Mouse (Mus musculus) thymus, postnatal 36 days (tissue): Measurements from ENCODE around the gene Rsl1d1.
A peak's percentile ranks its signal among the peaks of the same experiment; 100 is the strongest.

Experiments
- DNase-seq, 2 experiments: peaks; one replicate each; pipeline ENCODE4 v3.0.0; 2022; ENCODE audit warnings: mixed read lengths in 2 of 2

The Rsl1d1 gene

GRCm38 (mm10) chr16:11202571-11203554 lies at the start of gene Rsl1d1:
Gene Rsl1d1 (minus strand): TSS chr16:11203331.
- DNase-seq = peak; percentile 87 to 90

DNA sequence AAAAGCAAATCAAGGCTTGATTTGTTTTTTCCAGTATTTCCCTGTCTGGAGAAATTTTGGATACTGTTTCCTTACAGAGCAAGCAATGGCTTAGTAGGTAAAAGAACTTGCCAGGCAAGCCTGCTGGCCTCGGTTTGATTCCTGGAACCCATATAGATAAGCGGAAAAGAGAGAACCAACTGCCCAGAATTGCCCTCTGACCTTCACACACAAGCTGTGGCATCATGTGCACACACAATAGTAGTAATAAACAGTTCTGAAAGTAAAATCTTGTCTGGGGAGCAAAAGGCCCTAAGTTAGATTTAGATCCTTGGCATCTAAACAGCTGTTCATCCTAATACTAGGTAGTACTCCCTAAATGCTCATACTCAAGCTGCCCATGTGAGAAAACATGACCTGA lies 44.7 kb upstream of the Rsl1d1 start:
- DNase-seq = no peak

DNA sequence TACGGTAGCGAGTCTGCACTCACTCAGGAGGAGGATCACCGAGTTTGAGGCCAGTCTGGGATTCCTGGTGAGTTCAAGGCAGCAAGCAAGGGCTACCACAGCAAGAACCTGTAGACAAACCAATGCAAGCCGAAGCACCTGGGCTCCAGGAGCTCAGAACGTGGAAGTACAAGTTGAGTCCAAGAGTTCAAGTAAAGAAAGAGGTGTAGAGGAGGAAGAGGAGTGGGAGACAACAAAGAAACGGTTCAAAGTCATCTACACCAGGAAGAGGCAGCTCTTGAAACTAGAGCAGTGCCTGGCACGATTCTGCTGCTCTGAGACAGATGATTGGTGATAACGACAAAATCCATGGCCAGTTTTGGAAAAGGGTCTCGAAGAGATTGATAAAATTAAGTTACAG lies 42.6 kb upstream of the Rsl1d1 start:
- DNase-seq = no peak

DNA sequence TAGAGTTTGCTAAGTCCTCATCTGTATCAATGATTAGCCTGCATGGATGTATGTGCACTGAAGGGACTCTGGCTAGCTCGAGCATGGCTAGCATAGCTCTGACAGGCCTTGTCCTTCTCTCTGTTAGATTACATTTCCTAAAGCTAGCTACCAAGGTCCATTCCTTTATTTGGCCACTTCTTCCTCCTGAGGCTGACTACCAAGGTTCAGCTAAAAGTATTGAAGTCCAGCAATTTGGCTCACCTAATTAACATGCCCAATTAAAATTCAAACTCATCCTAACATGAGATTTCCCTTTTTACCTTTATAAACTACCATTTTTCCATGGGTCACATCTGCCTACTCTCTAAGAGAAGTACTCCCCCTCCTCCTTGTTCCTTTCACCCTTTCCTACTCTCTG lies 39.3 kb upstream of the Rsl1d1 start:
- DNase-seq = no peak

GRCm38 (mm10) chr16:11217801-11218200 lies 14.7 kb upstream of the Rsl1d1 start:
- DNase-seq = no peak

- no peak for DNase-seq
Measured at GRCm38 (mm10) chr16:11203600-11204390, 664 bp upstream of the Rsl1d1 start.

GRCm38 (mm10) chr16:11201740-11202394 lies 1.3 kb downstream of the Rsl1d1 start:
- no peak for DNase-seq

DNA sequence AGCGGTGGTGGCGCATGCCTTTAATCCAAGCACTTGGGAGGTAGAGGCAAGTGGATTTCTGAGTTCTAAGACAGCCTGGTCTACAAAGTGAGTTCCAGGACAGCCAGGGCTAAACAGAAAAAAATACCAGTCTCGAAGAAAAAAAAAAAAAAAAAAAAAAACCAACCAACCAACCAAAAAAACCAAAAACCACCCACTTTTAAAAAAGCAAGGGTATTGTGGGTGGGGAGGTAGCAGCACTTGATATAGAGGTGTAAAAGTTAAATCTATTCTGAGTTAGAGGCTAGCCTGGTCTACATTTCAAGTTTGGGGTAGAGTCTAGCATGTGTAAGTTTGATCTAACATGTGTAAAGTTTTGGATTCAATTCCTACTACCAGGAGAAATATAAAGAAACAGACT lies 2.9 kb downstream of the Rsl1d1 start:
- DNase-seq = no peak

DNA sequence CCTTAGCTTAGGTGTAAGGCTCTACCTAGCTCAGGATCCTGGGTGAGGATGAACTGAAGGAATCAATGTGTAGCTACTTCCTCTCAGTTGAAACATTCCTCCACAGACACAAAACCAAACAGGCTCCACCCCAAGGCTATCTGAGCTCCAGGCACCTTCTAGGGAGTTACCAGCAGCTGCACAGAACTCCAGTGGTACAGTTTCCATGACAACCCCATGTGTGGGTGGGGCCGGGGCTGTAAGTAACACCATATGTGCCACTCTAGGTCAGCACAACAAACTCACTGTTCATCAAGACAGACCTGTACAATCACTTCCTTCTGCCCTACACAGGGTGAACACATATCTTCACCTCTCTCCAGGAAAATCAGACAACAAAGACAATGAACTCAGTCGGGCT lies 4.7 kb downstream of the Rsl1d1 start:
- DNase-seq = no peak

- DNase-seq = no peak
Measured at GRCm38 (mm10) chr16:11197052-11197451, 6.1 kb downstream of the Rsl1d1 start.

DNA sequence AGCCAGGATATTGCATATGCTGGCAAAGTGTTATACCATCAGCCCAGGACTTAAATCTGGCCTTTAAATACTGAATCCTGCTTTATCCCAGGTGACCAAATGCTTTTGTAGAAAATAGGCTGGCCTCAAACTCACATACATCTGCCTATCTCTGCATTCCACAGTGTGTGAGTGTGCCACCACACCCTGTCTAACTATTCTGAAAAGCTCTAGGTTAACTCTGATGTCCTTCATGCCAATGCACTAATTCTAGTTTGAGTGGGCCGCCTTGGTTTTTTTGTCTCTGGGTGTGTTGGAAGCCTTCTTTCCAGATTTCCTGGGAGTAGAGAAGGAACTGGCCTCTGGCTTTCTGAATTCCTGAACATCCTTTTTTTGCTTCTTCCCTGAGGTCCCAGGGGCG lies 9.9 kb downstream of the Rsl1d1 start:
- no peak for DNase-seq

DNA sequence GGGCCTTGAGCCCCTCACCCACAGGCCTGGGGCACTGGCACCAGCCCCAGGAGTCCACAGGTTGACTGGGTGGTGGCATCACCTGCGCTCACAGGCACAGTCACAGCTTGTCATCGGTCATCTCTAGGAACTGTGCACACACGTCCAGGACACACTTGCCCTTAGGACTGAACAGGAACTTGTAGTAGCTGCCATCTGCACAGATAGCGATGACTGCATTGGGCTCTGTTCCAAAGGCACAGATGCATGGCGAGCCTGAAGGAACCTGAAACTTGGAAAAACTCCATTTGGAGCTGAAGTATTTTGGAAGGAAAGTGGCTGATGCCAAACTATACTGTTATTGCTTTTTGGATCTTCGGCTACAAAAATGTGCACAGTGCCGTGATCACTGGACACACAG lies 13.0 kb downstream of the Rsl1d1 start:
- DNase-seq = no peak

GRCm38 (mm10) chr16:11177404-11177803 lies 25.7 kb downstream of the Rsl1d1 start:
- DNase-seq = no peak

GRCm38 (mm10) chr16:11176884-11177244 lies 26.3 kb downstream of the Rsl1d1 start:
- DNase-seq = no peak

GRCm38 (mm10) chr16:11176208-11176883 lies 26.8 kb downstream of the Rsl1d1 start, which contains the start of gene Zc3h7a:
Gene Zc3h7a (minus strand): TSS chr16:11176393.
- DNase-seq = peak; percentile 89 to 92

DNA sequence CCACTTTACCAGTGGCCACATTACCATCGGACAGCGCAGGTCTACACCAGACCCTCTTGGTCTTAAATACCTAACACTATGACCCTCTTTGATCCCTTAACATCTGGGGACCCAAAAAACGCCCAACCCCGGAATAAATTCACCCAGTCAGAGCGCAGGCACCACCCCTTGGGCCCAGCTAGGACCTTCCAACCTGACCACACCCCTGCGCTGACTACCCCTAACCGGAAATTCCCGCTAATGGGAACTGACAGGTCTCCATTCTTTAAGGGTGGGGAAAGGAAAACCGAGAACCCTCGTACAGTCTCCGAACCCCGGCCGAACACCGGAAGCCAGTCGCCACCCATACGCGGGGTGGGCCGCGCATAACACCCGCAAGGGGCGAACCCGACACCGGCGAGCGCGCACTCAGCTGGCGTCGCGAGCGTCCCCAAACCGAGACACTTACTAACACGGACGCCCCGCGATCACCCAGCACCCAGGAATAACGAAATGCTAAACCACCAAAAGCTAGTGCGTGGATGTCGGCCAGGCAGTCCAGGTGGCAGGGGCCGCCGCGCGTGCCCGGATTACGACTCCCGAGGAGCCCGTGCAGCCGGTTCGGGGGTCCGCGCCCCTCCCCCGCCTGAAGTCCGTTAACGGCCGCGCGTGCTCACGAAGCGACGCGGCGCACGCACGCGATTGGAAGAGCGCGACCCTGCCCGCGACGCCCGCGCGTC lies 27.5 kb downstream of the Rsl1d1 start:
- DNase-seq = peak in 1 of 2 experiments; percentile 63

- DNase-seq = no peak
Measured at GRCm38 (mm10) chr16:11175100-11175488, 28.0 kb downstream of the Rsl1d1 start.

DNA sequence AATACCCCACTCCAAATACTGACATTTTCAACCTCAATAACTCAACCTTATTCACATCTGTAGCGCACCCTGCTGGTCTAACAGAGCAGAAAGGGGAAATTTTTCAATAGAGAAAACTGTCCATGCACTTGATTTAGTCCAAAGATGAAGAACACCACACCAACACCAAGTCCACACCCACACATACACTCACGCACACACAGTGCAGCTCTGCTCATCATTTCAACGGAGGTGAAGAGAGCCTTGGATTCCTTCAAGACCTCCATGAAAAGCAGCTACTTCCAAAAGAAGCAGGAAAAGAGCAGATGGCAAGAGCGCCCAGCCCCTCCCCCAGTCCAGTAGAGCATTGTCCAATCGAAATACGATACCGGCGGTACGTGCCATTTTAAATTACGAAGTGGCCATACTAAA lies 28.5 kb downstream of the Rsl1d1 start:
- peak; percentile 35 to 50 for DNase-seq

DNA sequence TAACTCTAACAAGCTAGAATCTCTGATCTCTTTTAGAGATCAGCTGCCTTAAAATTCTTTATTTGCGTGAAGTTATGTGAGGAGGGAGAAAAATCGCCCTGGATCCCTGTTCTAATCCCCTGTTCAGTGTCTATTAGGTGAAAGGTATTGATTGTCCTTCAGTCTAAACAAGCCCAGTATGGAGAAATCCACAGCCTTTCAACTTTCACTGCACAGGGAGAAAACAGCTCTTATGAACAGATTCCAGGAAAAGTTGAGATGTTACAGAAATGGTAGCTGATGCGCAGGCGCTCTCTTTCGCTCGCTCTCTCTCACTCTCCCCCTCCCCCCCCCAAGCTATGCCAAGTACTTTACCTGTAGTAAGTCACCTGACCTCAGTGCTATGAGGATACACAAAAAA lies 31.5 kb downstream of the Rsl1d1 start:
- no peak for DNase-seq

DNA sequence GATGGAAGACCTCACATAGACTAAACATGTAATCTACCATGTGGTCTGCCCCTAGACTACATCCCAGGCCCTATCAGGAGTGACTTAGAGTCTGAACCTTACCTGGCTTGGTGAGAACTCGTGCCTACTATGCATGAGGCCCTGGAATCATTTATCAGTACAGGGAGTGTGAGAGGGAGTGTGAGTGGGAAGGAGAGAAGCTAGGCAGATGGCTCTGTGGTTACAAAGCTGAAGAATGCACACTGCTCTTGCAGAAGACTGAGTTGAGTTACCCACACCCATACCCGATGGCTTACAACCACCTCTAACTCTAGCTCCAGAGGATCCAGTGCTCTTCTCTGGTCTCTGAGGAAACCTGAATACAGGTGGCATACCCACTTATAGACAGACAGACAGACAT lies 36.7 kb downstream of the Rsl1d1 start:
- no peak for DNase-seq

DNA sequence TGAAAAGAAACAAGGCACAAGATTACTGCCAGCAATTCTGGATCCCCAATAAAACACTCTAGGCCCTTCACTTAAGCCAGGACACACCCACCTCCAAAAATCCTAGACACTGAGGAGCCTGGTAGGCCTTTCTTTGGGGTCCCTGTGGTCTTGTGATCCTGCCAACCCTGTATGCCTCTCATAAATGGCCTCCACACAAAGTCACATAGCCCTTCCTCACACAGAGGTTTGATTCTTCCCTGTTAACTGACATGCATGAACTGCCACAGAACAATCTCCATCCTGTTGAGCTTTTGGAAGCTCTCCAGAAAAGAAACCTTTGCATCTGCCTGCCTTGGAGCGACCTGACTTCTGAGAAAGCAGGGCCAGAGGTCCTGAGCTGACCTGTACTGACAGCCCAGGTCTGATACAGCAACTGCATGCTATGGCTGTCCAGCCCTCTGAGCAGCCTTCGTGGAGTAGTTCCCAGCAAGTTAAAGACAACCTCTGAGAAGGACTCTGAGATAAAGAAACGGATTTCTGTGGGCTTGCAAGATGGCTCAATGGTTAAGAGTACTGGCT lies 38.4 kb downstream of the Rsl1d1 start:
- no peak for DNase-seq

- DNase-seq = peak; percentile 67 to 68
Measured at GRCm38 (mm10) chr16:11157721-11158120, 45.4 kb downstream of the Rsl1d1 start.
